Mouse (Mus musculus): Measurements from ENCODE around the gene Gprc5d.

- peak; percentile 17 for TF ChIP-seq CTCF (IDR thresholded peaks at IDR 0.05; ENCODE audit: low read depth, low read length)
- no peak for TF ChIP-seq POLR2A (IDR thresholded peaks at IDR 0.05; ENCODE audit: insufficient read depth, low read length)
- no peak for TF ChIP-seq EP300 (IDR thresholded peaks at IDR 0.05; ENCODE audit: insufficient read depth, low read depth, low read length)
Measured at GRCm38 (mm10) chr6:135089786-135090185, 28.3 kb downstream of the Gprc5d start.
